Mouse (Mus musculus): Measurements from ENCODE around the gene Ptpn22. TPM values are rescaled to one million over a fixed set of nuclear protein-coding genes. Genes with fewer than 3 reads are reported as not detected.
A peak's percentile ranks its signal among the peaks of the same experiment; 100 is the strongest.

The Ptpn22 gene
- total and polyA plus RNA-seq, 2 experiments from 2014 or later, result 0.31 to 0.40 TPM

GRCm38 (mm10) chr3:103857977-103858563 is 1.5 kb upstream of the Ptpn22 start:
- Histone ChIP-seq H3K27me3 (ENCODE audit: insufficient read depth, low read length) (no peaks in the 10 kb centered on the region), H3K4me3 (ENCODE audit: low read length) (no peak overlapping the region), H3K9ac (replicated peaks; ENCODE audit: low read length) (no peak overlapping the region), H3K9me3 (ENCODE audit: low read length) (no peaks in the 10 kb centered on the region), H3K4me1 (ENCODE audit: insufficient read depth, low read length) (no peaks in the 10 kb centered on the region; the same call in 1 of the 2 replicates), H3K4me2 (ENCODE audit: low read depth, low read length) (no peak overlapping the region), H3K36me3 (ENCODE audit: insufficient read depth, low read length) (no peaks in the 10 kb centered on the region), H3K27ac (no peak overlapping the region)
- TF ChIP-seq CTCF (IDR thresholded peaks at IDR 0.05; ENCODE audit: low read depth), result no peak
- no peak for ATAC-seq
- no peak for DNase-seq (ENCODE audit: low spot score)
- WGBS, result 90% methylated on average over 6 of the region's 6 CpGs

GRCm38 (mm10) chr3:103859851-103860391 is 326 bp downstream of the Ptpn22 start:
- no peak for ATAC-seq
- H3K9me3 ChIP-seq (ENCODE audit: low read length), result no peaks in the 10 kb centered on the region
- H3K4me3 ChIP-seq (ENCODE audit: low read length), result no peak overlapping the region
- no peak for TF ChIP-seq CTCF (IDR thresholded peaks at IDR 0.05; ENCODE audit: low read depth)
- no peaks in the 10 kb centered on the region for H3K36me3 ChIP-seq (ENCODE audit: insufficient read depth, low read length)
- no peaks in the 10 kb centered on the region; the same call in 1 of the 2 replicates for H3K4me1 ChIP-seq (ENCODE audit: insufficient read depth, low read length)
- H3K27ac ChIP-seq, result no peak overlapping the region
- no peaks in the 10 kb centered on the region for H3K27me3 ChIP-seq (ENCODE audit: insufficient read depth, low read length)
- no peak overlapping the region for H3K4me2 ChIP-seq (ENCODE audit: low read depth, low read length)
- 61% methylated on average over 6 of the region's 6 CpGs for WGBS
- no peak overlapping the region for H3K9ac ChIP-seq (replicated peaks; ENCODE audit: low read length)
- DNase-seq (ENCODE audit: low spot score), result peak; percentile 39

- no peak for ATAC-seq
- H3K4me3 ChIP-seq (ENCODE audit: low read length), result no peak overlapping the region
- no peaks in the 10 kb centered on the region for H3K36me3 ChIP-seq (ENCODE audit: insufficient read depth, low read length)
- DNase-seq (ENCODE audit: low spot score), result no peak
- no peak for TF ChIP-seq CTCF (IDR thresholded peaks at IDR 0.05; ENCODE audit: low read depth)
- H3K9me3 ChIP-seq (ENCODE audit: low read length), result no peaks in the 10 kb centered on the region
- H3K9ac ChIP-seq (replicated peaks; ENCODE audit: low read length), result no peak overlapping the region
- H3K27me3 ChIP-seq (ENCODE audit: insufficient read depth, low read length), result no peaks in the 10 kb centered on the region
- H3K4me2 ChIP-seq (ENCODE audit: low read depth, low read length), result no peak overlapping the region
- 86% methylated on average over 4 of the region's 4 CpGs for WGBS
- no peaks in the 10 kb centered on the region; the same call in 1 of the 2 replicates for H3K4me1 ChIP-seq (ENCODE audit: insufficient read depth, low read length)
- H3K27ac ChIP-seq, result no peak overlapping the region
These were observed 3.2 kb downstream of the Ptpn22 start for GRCm38 (mm10) chr3:103862721-103863220.

GRCm38 (mm10) chr3:103864200-103864599 is 4.6 kb downstream of the Ptpn22 start:
- DNase-seq (ENCODE audit: low spot score), result no peak
- TF ChIP-seq CTCF (IDR thresholded peaks at IDR 0.05; ENCODE audit: low read depth), result no peak
- Histone ChIP-seq H3K4me3 (ENCODE audit: low read length) (no peak overlapping the region), H3K36me3 (ENCODE audit: insufficient read depth, low read length) (no peaks in the 10 kb centered on the region), H3K4me2 (ENCODE audit: low read depth, low read length) (no peak overlapping the region), H3K9me3 (ENCODE audit: low read length) (no peaks in the 10 kb centered on the region), H3K27ac (no peak overlapping the region), H3K9ac (replicated peaks; ENCODE audit: low read length) (no peak overlapping the region), H3K4me1 (ENCODE audit: insufficient read depth, low read length) (no peaks in the 10 kb centered on the region; the same call in 1 of the 2 replicates), H3K27me3 (ENCODE audit: insufficient read depth, low read length) (no peaks in the 10 kb centered on the region)
- WGBS, result 87% methylated on average over 6 of the region's 6 CpGs
- no peak for ATAC-seq

DNA sequence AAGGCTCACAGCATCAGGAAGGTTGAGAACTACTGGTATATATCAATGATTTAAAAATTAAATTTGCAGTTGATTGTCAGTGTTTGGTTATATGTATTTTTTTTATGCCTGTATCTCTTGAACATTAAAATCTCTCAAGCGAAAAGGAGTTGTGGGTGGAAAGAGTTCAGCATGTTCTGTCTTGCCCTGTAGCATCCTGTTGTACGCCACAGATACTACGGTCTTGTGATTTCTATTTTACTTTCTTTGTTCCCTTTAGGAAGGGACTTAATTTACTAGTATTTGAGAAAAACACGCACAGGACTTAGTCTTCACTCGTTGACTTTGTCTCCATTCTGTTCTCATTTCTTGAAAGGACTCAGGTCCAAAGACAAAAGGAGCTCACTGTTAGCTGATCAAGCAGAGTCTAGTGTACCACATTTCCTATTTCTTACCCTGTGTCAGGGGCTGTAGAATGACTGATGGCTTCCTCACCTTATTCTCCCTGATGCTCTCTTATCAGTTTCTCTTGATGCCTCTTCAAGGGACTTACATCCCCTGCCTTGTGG is 7.9 kb downstream of the Ptpn22 start:
- no peaks in the 10 kb centered on the region for H3K27me3 ChIP-seq (ENCODE audit: insufficient read depth, low read length)
- WGBS, result 89% methylated on average over 5 of the region's 5 CpGs

DNA sequence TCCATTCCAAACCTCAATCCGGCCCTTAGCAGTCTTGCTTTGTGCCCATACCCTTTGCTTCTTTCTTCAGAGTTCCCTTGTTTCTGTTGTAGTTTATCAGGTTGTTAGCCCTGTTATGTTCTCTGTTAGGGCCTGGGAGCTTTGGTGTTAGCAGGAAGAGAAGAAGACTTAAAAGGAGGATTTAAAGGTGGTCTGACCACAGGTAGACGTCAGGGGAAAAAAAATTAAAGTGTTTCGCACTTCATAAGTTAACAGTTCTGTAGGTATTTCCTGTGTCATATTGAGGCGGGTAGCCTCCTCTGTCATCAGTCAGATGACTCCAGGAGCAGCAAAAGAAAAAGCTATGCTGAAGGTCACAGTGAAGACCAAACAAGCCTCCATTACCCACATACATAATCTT is 8.4 kb downstream of the Ptpn22 start:
- Histone ChIP-seq H3K27ac (no peak overlapping the region), H3K9ac (replicated peaks; ENCODE audit: low read length) (no peak overlapping the region), H3K4me2 (ENCODE audit: low read depth, low read length) (no peak overlapping the region), H3K4me3 (ENCODE audit: low read length) (no peak overlapping the region), H3K27me3 (ENCODE audit: insufficient read depth, low read length) (no peaks in the 10 kb centered on the region), H3K9me3 (ENCODE audit: low read length) (no peaks in the 10 kb centered on the region), H3K4me1 (ENCODE audit: insufficient read depth, low read length) (no peaks in the 10 kb centered on the region), H3K36me3 (ENCODE audit: insufficient read depth, low read length) (no peaks in the 10 kb centered on the region)
- DNase-seq (ENCODE audit: low spot score) (no peak), ATAC-seq (no peak)
- WGBS, result 82% methylated on average over 4 of the region's 4 CpGs
- TF ChIP-seq CTCF (IDR thresholded peaks at IDR 0.05; ENCODE audit: low read depth), result no peak

More for the DNA sequence above, 7.9 kb downstream of the Ptpn22 start:
- Histone ChIP-seq H3K9me3 (ENCODE audit: low read length) (no peaks in the 10 kb centered on the region), H3K27ac (no peak overlapping the region), H3K36me3 (ENCODE audit: insufficient read depth, low read length) (no peaks in the 10 kb centered on the region), H3K9ac (replicated peaks; ENCODE audit: low read length) (no peak overlapping the region), H3K4me1 (ENCODE audit: insufficient read depth, low read length) (no peaks in the 10 kb centered on the region), H3K4me3 (ENCODE audit: low read length) (no peak overlapping the region), H3K4me2 (ENCODE audit: low read depth, low read length) (no peak overlapping the region)
- DNase-seq (ENCODE audit: low spot score) (no peak), ATAC-seq (no peak)
- no peak for TF ChIP-seq CTCF (IDR thresholded peaks at IDR 0.05; ENCODE audit: low read depth)

DNA sequence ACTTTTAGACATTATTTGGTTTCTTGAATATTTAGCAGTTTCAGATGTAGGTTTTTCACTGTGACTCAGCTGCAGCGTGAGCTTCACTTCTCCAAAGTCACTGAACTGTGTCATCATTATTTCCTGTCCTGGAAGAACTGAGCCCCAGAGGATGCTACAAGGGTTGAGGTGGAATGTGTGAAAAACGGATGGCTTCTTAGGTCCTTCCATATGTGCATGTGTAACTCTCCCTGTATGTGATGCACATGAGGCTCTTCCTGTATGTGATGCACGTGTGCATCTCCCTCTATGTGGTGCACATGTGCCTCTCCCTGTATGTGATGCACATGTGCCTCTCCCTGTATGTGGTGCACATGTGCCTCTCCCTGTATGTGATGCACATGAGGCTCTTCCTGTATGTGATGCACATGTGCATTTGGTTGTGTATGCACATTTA is 13.1 kb downstream of the Ptpn22 start:
- Histone ChIP-seq H3K4me3 (ENCODE audit: low read length) (no peak overlapping the region), H3K27ac (no peak overlapping the region), H3K27me3 (ENCODE audit: insufficient read depth, low read length) (no peaks in the 10 kb centered on the region), H3K4me1 (ENCODE audit: insufficient read depth, low read length) (no peaks in the 10 kb centered on the region), H3K4me2 (ENCODE audit: low read depth, low read length) (no peak overlapping the region), H3K36me3 (ENCODE audit: insufficient read depth, low read length) (no peaks in the 10 kb centered on the region), H3K9me3 (ENCODE audit: low read length) (no peaks in the 10 kb centered on the region), H3K9ac (replicated peaks; ENCODE audit: low read length) (no peak overlapping the region)
- ATAC-seq, result no peak
- no peak for TF ChIP-seq CTCF (IDR thresholded peaks at IDR 0.05; ENCODE audit: low read depth)
- no peak for DNase-seq (ENCODE audit: low spot score)
- WGBS, result 59% methylated on average over 3 of the region's 3 CpGs
